Mouse (Mus musculus) C2C12 (cell line): ENCODE data around the gene Sort1. TPM values are rescaled to one million over a fixed set of nuclear protein-coding genes. Genes with fewer than 3 reads are reported as not detected.

Source experiments
- H3K27me3 ChIP-seq: one replicate; pipeline ENCODE4 v1.6.1; 2011; ENCODE audit not compliant: control insufficient read depth, insufficient read depth, insufficient read length
- H3K36me3 ChIP-seq: one replicate; pipeline ENCODE4 v1.6.1; 2011; ENCODE audit not compliant: control insufficient read depth, insufficient read depth
- H3K4me3 ChIP-seq: one replicate; pipeline ENCODE4 v1.5.1; 2011; ENCODE audit warnings: mild to moderate bottlenecking, control low read depth; ENCODE audit not compliant: poor library complexity, insufficient read depth, severe bottlenecking
- H3K79me2 ChIP-seq: one replicate; pipeline ENCODE4 v1.6.1; 2011; ENCODE audit not compliant: control insufficient read depth, insufficient read depth
- H3K79me3 ChIP-seq: one replicate; pipeline ENCODE4 v1.6.1; 2011; ENCODE audit warnings: low read depth, control low read depth
- H3ac ChIP-seq: one replicate; pipeline ENCODE3; 2011; ENCODE audit warnings: low read depth; ENCODE audit not compliant: control insufficient read depth, insufficient read length
- CEBPB ChIP-seq: IDR thresholded peaks from one replicate; pipeline ENCODE4 v1.6.1; 2011; ENCODE audit warnings: low read depth, mild to moderate bottlenecking, control low read depth, moderate library complexity
- CTCF ChIP-seq: IDR thresholded peaks from one replicate; pipeline ENCODE4 v1.5.1; 2011; ENCODE audit not compliant: control insufficient read depth, insufficient read depth, insufficient read length
- FOSL1 ChIP-seq: IDR thresholded peaks from one replicate; pipeline ENCODE4 v1.8.0; 2011; ENCODE audit warnings: mild to moderate bottlenecking, low read length; ENCODE audit not compliant: poor library complexity, insufficient read depth, severe bottlenecking
- MAX ChIP-seq: IDR thresholded peaks from one replicate; pipeline ENCODE4 v1.6.1; 2011; ENCODE audit warnings: mild to moderate bottlenecking, control low read depth
- MYOD1 ChIP-seq: IDR thresholded peaks from one replicate; pipeline ENCODE4 v1.6.1; 2011; ENCODE audit warnings: low read depth; ENCODE audit not compliant: control insufficient read depth, insufficient read length
- MYOG ChIP-seq: IDR thresholded peaks from one replicate; pipeline ENCODE4 v1.6.1; 2011; ENCODE audit not compliant: control insufficient read depth, insufficient read length; ENCODE audit errors: extremely low read depth
- USF1 ChIP-seq: IDR thresholded peaks from one replicate; pipeline ENCODE4 v1.6.1; 2011; ENCODE audit warnings: low read depth, mild to moderate bottlenecking, control low read depth, moderate library complexity
- polyA plus RNA-seq: library from polyadenylated mRNA; unstranded; fragments of >200 nt; fragmentation: generic; extraction: Trizol; gene quantifications from one replicate; pipeline ENCODE4 v1.2.1, GENCODE M21; 2012; ENCODE audit warnings: missing spikeins

The Sort1 gene
- polyA plus RNA-seq, 1 experiment, result 0.41 TPM

DNA sequence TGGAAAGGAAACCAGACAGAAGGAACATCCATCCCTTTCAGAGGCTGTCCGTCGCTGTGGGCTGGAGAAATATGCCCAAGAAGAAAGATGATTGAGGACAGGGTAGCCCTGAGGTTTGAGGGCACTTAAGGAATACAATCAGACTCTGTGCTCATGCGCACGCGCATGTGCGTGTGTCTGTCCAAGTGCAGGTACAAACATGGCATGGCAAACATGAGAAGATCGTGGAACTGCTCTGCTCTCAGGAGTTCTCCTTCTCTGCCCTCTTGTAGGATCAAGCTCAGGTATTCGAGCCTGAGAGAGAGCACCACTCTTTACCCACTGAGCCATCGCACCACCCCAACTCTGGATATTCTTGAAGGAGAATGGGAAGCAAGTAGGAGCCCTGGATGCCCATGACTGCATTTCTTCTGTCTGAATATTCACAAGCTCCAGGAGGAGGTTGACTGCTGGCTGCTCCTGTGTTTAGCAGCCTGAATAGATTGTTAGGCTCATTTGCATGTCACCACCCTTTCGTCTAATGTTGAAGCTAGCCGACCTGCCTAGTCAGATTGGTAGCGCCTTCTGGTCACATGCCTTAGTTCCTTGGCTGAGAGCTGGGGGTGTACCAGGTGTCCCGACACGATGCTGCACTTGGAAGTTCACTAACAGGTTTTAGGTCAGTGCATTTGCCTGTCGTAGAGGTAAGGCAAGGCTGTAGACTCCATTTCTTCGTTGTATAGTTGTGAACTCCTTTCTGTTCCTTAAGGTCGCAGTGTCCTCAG is 7.3 kb downstream of the Sort1 start:
- Histone ChIP-seq H3K27me3 (peaks cover 31% of the 10 kb centered on the region), H3K36me3 (no peaks in the 10 kb centered on the region), H3K4me3 (no peak overlapping the region), H3K79me3 (no peaks in the 10 kb centered on the region), H3K79me2 (no peaks in the 10 kb centered on the region), H3ac (no peak overlapping the region)
- TF ChIP-seq MYOD1 (no peak), MAX (no peak), CEBPB (no peak), USF1 (no peak), CTCF (no peak), MYOG (no peak), FOSL1 (no peak)

DNA sequence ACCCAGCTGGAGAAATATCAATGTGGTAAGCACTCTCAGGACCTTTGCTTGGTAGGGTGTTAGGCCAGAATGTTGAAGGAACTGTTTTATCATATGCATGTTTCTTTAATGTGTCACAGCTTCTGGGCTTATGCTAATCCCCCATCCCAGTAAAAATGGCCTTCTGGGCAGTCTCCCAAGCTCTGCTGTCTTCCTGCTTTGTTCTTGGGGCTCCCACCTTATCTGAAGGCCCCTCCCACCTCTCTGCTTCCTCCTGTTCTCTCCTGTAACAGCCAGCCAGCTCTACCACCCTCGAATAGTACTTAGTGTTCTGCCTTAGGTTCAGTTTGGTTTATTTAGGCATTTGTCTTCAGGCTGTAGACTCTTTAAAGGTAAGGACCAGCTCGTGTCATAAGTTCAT is 10.5 kb downstream of the Sort1 start:
- Histone ChIP-seq H3K36me3 (no peaks in the 10 kb centered on the region), H3ac (no peak overlapping the region), H3K79me3 (no peaks in the 10 kb centered on the region), H3K27me3 (peaks cover 22% of the 10 kb centered on the region), H3K79me2 (no peaks in the 10 kb centered on the region), H3K4me3 (no peak overlapping the region)
- TF ChIP-seq FOSL1 (no peak), MYOD1 (no peak), MYOG (no peak), MAX (no peak), CTCF (no peak), CEBPB (no peak), USF1 (no peak)

DNA sequence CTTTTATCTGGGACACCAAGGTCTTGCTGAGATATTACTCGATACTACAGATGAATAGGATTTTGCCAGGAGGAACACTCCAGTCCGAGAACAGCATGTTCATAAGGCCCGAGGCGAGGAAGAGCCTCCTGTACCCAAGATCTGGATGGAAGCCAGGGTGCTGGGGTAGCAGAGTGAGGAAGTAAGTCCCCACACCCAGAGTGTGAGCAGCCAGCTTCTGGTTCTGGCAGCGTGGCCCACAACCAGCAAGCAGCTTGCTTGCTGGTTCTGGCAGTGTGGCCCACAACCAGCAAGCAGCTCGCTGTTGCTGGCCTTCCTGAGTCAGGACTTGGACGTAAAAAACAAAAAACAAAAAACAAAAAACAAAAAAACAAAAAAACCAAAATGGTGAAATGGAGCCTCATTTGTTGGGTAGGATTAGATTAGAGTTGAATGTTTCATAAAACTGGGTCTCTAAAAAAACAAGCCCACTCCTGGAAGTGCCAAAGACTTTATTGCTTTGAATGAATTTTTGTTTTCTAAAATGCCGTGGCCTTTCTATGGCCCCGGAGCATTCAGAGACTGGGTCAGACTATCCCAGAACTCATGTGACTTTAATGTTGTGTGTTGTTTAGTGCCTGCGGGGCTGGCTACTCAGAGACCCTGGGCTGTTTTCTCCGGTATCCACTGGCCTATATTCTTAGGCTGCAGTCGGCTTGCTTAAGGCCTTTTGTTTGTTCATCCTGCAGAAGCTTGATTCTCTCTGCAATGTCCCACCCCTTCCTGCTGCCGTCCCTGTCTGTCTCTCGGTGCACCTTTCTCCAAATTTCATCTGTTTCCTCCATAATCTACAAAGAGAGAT is 11.7 kb downstream of the Sort1 start:
- Histone ChIP-seq H3K79me3 (no peaks in the 10 kb centered on the region), H3K27me3 (peaks cover 22% of the 10 kb centered on the region), H3K79me2 (no peaks in the 10 kb centered on the region), H3K4me3 (no peak overlapping the region), H3ac (no peak overlapping the region), H3K36me3 (no peaks in the 10 kb centered on the region)
- TF ChIP-seq FOSL1 (no peak), MYOD1 (no peak), CEBPB (no peak), MAX (no peak), CTCF (no peak), USF1 (no peak), MYOG (no peak)

DNA sequence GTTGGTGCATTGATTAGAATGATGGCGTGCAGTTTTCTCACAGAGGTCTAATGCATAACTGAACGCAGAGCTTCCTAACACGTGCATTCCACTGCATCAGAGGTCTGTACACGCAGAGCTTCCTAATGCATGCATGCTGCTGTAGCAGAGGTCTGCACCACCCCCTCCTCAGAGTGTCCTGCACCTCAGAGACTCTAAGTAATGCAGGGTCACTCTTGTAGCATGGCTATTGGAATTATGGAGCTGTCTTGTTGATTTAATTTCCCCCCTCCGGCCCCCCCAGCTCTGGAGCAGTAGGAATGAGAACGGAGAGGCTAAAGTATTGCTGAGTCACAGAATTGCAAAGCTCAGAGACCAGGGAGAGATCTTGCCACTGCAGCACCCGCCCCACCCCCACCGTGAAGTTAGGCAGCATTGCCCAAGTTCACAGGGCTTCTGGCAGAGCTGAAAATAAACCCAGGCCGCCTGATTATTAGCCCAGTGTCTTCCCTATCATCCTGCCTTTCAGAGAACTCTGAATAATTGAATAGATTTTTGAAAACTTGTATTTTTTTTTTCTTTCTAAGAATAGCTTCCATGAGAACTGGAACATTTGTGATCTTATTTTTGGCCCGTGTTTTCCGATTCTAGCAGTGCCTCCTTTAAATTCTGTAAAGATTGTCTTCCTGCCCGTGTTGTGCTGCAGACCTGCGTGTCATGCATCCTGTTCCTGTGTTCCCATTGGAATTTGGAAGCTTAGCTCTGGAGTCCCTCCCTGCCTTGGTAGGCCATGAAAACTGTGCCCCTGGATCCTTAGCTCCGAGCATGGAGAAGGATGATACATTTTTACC is 12.6 kb downstream of the Sort1 start:
- Histone ChIP-seq H3K4me3 (no peak overlapping the region), H3K27me3 (peaks cover 16% of the 10 kb centered on the region), H3K36me3 (no peaks in the 10 kb centered on the region), H3K79me2 (no peaks in the 10 kb centered on the region), H3K79me3 (no peaks in the 10 kb centered on the region), H3ac (no peak overlapping the region)
- no peak for TF ChIP-seq USF1
- no peak for TF ChIP-seq MAX
- TF ChIP-seq FOSL1, result no peak
- TF ChIP-seq CEBPB, result no peak
- TF ChIP-seq MYOG, result no peak
- TF ChIP-seq CTCF, result no peak
- TF ChIP-seq MYOD1, result no peak

DNA sequence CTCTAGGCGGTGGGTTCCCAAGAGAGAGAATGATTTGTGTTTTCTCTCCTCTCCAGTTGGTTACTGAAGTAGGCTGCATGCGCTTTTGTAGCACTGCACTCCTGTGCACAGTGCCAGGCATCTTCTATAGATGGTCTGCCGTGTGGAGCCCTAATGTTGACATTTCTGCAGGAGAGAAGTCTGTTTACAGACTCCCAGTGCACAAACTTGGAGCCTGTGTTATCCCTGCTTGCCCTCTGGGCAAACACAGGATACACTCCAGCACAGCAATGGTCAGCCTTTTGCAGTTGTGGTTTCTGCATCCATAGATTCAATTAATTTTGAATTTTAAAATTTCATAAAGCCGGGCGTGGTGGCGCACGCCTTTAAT is 13.2 kb downstream of the Sort1 start:
- H3K79me3 ChIP-seq, result no peaks in the 10 kb centered on the region
- H3K27me3 ChIP-seq, result peaks cover 16% of the 10 kb centered on the region
- H3K79me2 ChIP-seq, result no peaks in the 10 kb centered on the region
- TF ChIP-seq CTCF (no peak), MYOD1 (no peak), CEBPB (no peak), FOSL1 (no peak), MYOG (no peak), USF1 (no peak), MAX (no peak)
- no peak overlapping the region for H3K4me3 ChIP-seq
- H3ac ChIP-seq, result no peak overlapping the region
- H3K36me3 ChIP-seq, result no peaks in the 10 kb centered on the region
